Mouse (Mus musculus) central nervous system, embryonic 11.5 days (tissue): ENCODE data around the gene Aars. TPM values are rescaled to one million over a fixed set of nuclear protein-coding genes. Genes with fewer than 3 reads are reported as not detected.

Source experiments
- polyA plus RNA-seq: library from polyadenylated mRNA; depleted of rRNA; stranded (reverse); fragments of >200 nt; gene quantifications from 2 replicates; pipeline ENCODE4 v1.2.3, GENCODE M21; 2012; rRNA removed

The Aars gene
- polyA plus RNA-seq = 56.7 and 71.6 TPM in 2 replicates

GRCm38 (mm10) chr8:111032916-111033315 is at the start of gene Aars:
Gene Aars (plus strand): TSS chr8:111033144.

GRCm38 (mm10) chr8:110997547-110998531 is 35.1 kb upstream of the Aars start, which contains the start of gene Ddx19a:
Gene Ddx19a (minus strand): TSS chr8:110997800.

GRCm38 (mm10) chr8:111031572-111031971 is 1.4 kb upstream of the Aars start, which contains the start of gene Ddx19b:
Gene Ddx19b (minus strand): TSS chr8:111031751.

GRCm38 (mm10) chr8:111056158-111056663 is 23.3 kb downstream of the Aars start, which contains the start of gene Exosc6:
Gene Exosc6 (plus strand): TSS chr8:111056339.

GRCm38 (mm10) chr8:111092326-111092725 is 59.4 kb downstream of the Aars start, which contains the start of gene Clec18a:
Gene Clec18a (minus strand): TSS chr8:111092426.

GRCm38 (mm10) chr8:111093865-111094718 is 61.1 kb downstream of the Aars start, which contains the start of gene Pdpr:
Gene Pdpr (plus strand): TSS chr8:111094630.

Other genes starting within 250 kb of the Aars start
- gene Il34, start 227.2 kb upstream of the Aars start, polyA plus RNA-seq = 0.40 and 0.57 TPM in 2 replicates
- 50.1 and 63.5 TPM in 2 replicates for gene Cog4, start 186.5 kb upstream of the Aars start, polyA plus RNA-seq
- gene Sf3b3, start 186.4 kb upstream of the Aars start, polyA plus RNA-seq = 115 and 124 TPM in 2 replicates
- gene Fuk, start 130.7 kb upstream of the Aars start, polyA plus RNA-seq = 14.4 and 14.8 TPM in 2 replicates
- 19.5 and 24.2 TPM in 2 replicates for gene St3gal2, start 113.2 kb upstream of the Aars start, polyA plus RNA-seq
- gene Ddx19a, start 35.3 kb upstream of the Aars start, polyA plus RNA-seq = 73.2 and 86.5 TPM in 2 replicates
- 10.3 and 12.0 TPM in 2 replicates for gene Ddx19b, start 1.4 kb upstream of the Aars start, polyA plus RNA-seq
- 4.7 and 58.3 TPM in 2 replicates for gene Exosc6, start 23.2 kb downstream of the Aars start, polyA plus RNA-seq
- gene Clec18a, start 59.3 kb downstream of the Aars start, polyA plus RNA-seq = 0.82 and 0.91 TPM in 2 replicates
- 8.3 and 12.1 TPM in 2 replicates for gene Pdpr, start 61.5 kb downstream of the Aars start, polyA plus RNA-seq
- 41.0 and 48.8 TPM in 2 replicates for gene Glg1, start 226.1 kb downstream of the Aars start, polyA plus RNA-seq